Mouse (Mus musculus) forebrain, embryonic 16.5 days (tissue): Measurements from ENCODE around the gene Smr3a. TPM values are rescaled to one million over a fixed set of nuclear protein-coding genes. Genes with fewer than 3 reads are reported as not detected.

Source experiments
- ATAC-seq: fragments of 200-750 bp; cut with Nextera tagmentation; 2 replicates; pipeline ENCODE4 v1.8.0; 2017; ENCODE audit warnings: mild to moderate bottlenecking, moderate library complexity
- H3K27ac ChIP-seq: fragments of 300-500 bp; sonication (generic); 2 replicates; pipeline ENCODE4 v1.5.1; 2014; ENCODE audit warnings: low read length, control low read depth
- H3K27me3 ChIP-seq: fragments of 300-500 bp; sonication (generic); replicated peaks from 2 replicates; pipeline ENCODE4 v1.6.1; 2014; ENCODE audit warnings: low read length; ENCODE audit not compliant: control insufficient read depth, insufficient read depth
- H3K36me3 ChIP-seq: fragments of 300-500 bp; sonication (generic); 2 replicates; pipeline ENCODE4 v1.6.1; 2014; ENCODE audit not compliant: control insufficient read depth, insufficient read depth
- H3K4me1 ChIP-seq: fragments of 300-500 bp; sonication (generic); replicated peaks from 2 replicates; pipeline ENCODE4 v1.6.1; 2014; ENCODE audit warnings: low read length; ENCODE audit not compliant: control insufficient read depth, insufficient read depth
- H3K4me2 ChIP-seq: fragments of 300-500 bp; sonication (generic); 2 replicates; pipeline ENCODE4 v1.6.1; 2014; ENCODE audit warnings: mild to moderate bottlenecking, low read length, control low read depth
- H3K4me3 ChIP-seq: fragments of 300-500 bp; sonication (generic); replicated peaks from 2 replicates; pipeline ENCODE4 v1.5.1; 2014; ENCODE audit warnings: mild to moderate bottlenecking, low read length, control low read depth
- H3K9ac ChIP-seq: fragments of 300-500 bp; sonication (generic); replicated peaks from 2 replicates; pipeline ENCODE4 v1.6.1; 2014; ENCODE audit warnings: low read depth, low read length, control low read depth
- H3K9me3 ChIP-seq: fragments of 300-500 bp; sonication (generic); 2 replicates; pipeline ENCODE4 v1.6.1; 2016; ENCODE audit warnings: low read length; ENCODE audit not compliant: control insufficient read depth
- WGBS: fragments of 180-500 bp; shearing (Covaris S2); extraction: QIAGEN DNeasy Blood & Tissue Kit; methylation state at CpG from one replicate; pipeline ENCODE4 v1.1.7; 2014; 5-methylcytosine and 5-hydroxymethylcytosine counted together
- polyA plus RNA-seq: library from polyadenylated mRNA; unstranded; fragments of >200 nt; fragmentation: Nextera tagmentation; extraction: Ambion mirVana; gene quantifications from 2 replicates; pipeline ENCODE4 v1.2.1, GENCODE M21; 2015

Gene Smr3a
- not detected in 2 replicates for polyA plus RNA-seq

GRCm38 (mm10) chr5:88002249-88002648 lies at the start of gene Smr3a:
TSS of gene Smr3a (plus strand) at chr5:88002549.
- 92% methylated on average over 3 of the region's 3 CpGs for WGBS

GRCm38 (mm10) chr5:87969201-87969600 lies 33.1 kb upstream of the Smr3a start, which contains the start of the genes 2310003L06Rik and Gm28434:
TSS of gene 2310003L06Rik (plus strand) at chr5:87969459.
TSS of gene Gm28434 (plus strand) at chr5:87969517.
- Histone ChIP-seq H3K27ac (no peak within 1 kb of the TSS), H3K36me3 (no peaks in the 10 kb centered on the region), H3K4me3 (no peak within 1 kb of the TSS), H3K27me3 (no peaks in the 10 kb centered on the region), H3K4me2 (no peak within 1 kb of the TSS), H3K9ac (no peak within 1 kb of the TSS), H3K9me3 (no peaks in the 10 kb centered on the region), H3K4me1 (no peaks in the 10 kb centered on the region)
- 54% methylated on average over 2 of the region's 2 CpGs for WGBS
- no peak for ATAC-seq

More at GRCm38 (mm10) chr5:88002249-88002648, at the start of gene Smr3a:
- no peak for ATAC-seq
- Histone ChIP-seq H3K27ac (no peak within 1 kb of the TSS), H3K4me2 (no peak within 1 kb of the TSS), H3K36me3 (no peaks in the 10 kb centered on the region), H3K4me3 (no peak within 1 kb of the TSS), H3K9ac (no peak within 1 kb of the TSS), H3K27me3 (no peaks in the 10 kb centered on the region), H3K4me1 (no peaks in the 10 kb centered on the region), H3K9me3 (no peaks in the 10 kb centered on the region)

DNA sequence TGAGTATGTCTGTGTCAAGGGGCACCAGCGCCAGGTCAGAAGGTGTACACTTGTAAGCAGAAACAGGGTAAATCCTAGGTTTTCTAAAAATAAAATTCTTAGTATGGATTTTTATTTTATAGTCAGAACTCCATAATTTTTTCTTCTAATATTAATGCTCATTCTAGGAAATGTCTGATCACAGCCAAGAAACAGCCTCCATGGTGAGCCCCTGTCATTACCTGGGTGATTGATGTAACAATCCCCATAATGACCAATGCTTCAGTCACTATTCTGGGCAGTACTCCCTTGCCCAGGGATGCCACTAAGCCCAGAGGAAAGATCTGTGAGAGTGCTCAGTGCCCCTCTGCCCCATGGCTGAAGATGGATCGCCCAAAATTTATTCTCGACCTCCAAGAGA lies 23.2 kb upstream of the Smr3a start, which contains the start of gene Cabs1:
Gene Cabs1, plus strand, starts transcription at position 301 of the 400 bp plus-strand sequence.
- Histone ChIP-seq H3K36me3 (no peaks in the 10 kb centered on the region), H3K4me1 (no peaks in the 10 kb centered on the region), H3K9ac (no peak within 1 kb of the TSS), H3K27ac (no peak within 1 kb of the TSS), H3K4me2 (no peak within 1 kb of the TSS), H3K27me3 (no peaks in the 10 kb centered on the region), H3K4me3 (no peak within 1 kb of the TSS), H3K9me3 (no peaks in the 10 kb centered on the region)
- 86% methylated on average over 3 of the region's 3 CpGs for WGBS
- ATAC-seq: no peak

GRCm38 (mm10) chr5:87982468-87983214 lies 19.7 kb upstream of the Smr3a start:
- no peaks in the 10 kb centered on the region for H3K27me3 ChIP-seq
- H3K9me3 ChIP-seq: no peaks in the 10 kb centered on the region
- H3K36me3 ChIP-seq: no peaks in the 10 kb centered on the region
- ATAC-seq: no peak
- H3K27ac ChIP-seq: no peak overlapping the region
- 55% methylated on average over 3 of the region's 3 CpGs for WGBS
- H3K4me2 ChIP-seq: no peak overlapping the region
- H3K4me3 ChIP-seq: no peak overlapping the region
- H3K4me1 ChIP-seq: no peaks in the 10 kb centered on the region
- no peak overlapping the region for H3K9ac ChIP-seq

- no peak overlapping the region for H3K4me3 ChIP-seq
- H3K4me1 ChIP-seq: no peaks in the 10 kb centered on the region
- no peaks in the 10 kb centered on the region for H3K27me3 ChIP-seq
- H3K36me3 ChIP-seq: no peaks in the 10 kb centered on the region
- ATAC-seq: no peak
- no peak overlapping the region for H3K27ac ChIP-seq
- no peaks in the 10 kb centered on the region for H3K9me3 ChIP-seq
- H3K4me2 ChIP-seq: no peak overlapping the region
- no peak overlapping the region for H3K9ac ChIP-seq
These were observed 2.9 kb downstream of the Smr3a start for GRCm38 (mm10) chr5:88005241-88005640.

Other genes starting within 250 kb of the Smr3a start
- not detected in 2 replicates for gene Csn1s2a, start 228.0 kb upstream of the Smr3a start, polyA plus RNA-seq
- gene Csn1s2b, start 194.5 kb upstream of the Smr3a start, polyA plus RNA-seq: not detected in 2 replicates
- gene Prr27, start 176.9 kb upstream of the Smr3a start, polyA plus RNA-seq: not detected in 2 replicates
- not detected in 2 replicates for gene Odam, start 117.5 kb upstream of the Smr3a start, polyA plus RNA-seq
- not detected in 2 replicates for gene Csn3, start 77.0 kb upstream of the Smr3a start, polyA plus RNA-seq
- not detected in 2 replicates for gene 2310003L06Rik, start 33.1 kb upstream of the Smr3a start, polyA plus RNA-seq
- not detected in 2 replicates for gene Gm28434, start 33.0 kb upstream of the Smr3a start, polyA plus RNA-seq
- gene Cabs1, start 23.1 kb upstream of the Smr3a start, polyA plus RNA-seq: not detected in 2 replicates
- gene Smr2, start 84.0 kb downstream of the Smr3a start, polyA plus RNA-seq: not detected in 2 replicates
- not detected in 2 replicates for gene Gm11116, start 109.0 kb downstream of the Smr3a start, polyA plus RNA-seq
- not detected in 2 replicates for gene Gm11115, start 151.6 kb downstream of the Smr3a start, polyA plus RNA-seq